Mouse (Mus musculus) gastrocnemius, adult 18-20 months (tissue): ENCODE results near the gene Evl. TPM values are rescaled to one million over a fixed set of nuclear protein-coding genes. Genes with fewer than 3 reads are reported as not detected.

Source experiments
- microRNA-seq: library from miRNA; unstranded; fragments of <30 nt; microRNA quantifications from one replicate; pipeline ENCODE4 v1.2.0, GENCODE M21; 2021
- total RNA-seq, 2 experiments: library from RNA; stranded (reverse); gene quantifications; 2 replicates each; pipeline ENCODE4 v1.2.3; 2021

Evl gene
- total RNA-seq, 2 experiments from 2014 or later, result 8.0 to 9.7 TPM

Small RNAs within 50 kb of the gene (microRNA-seq; reads per million reads assigned to microRNA genes)
- gene Gm23872, result not detected
- 634 reads per million, percentile 77 among the genes with 10 or more reads in this experiment for gene Mir342

Other genes with a start within 250 kb of the Evl start
- gene Hhipl1, start 248.4 kb upstream of the Evl start, total RNA-seq, result 1 to 10 TPM; 1.1 to 1.2 TPM
- under 1 TPM; 0.11 to 0.21 TPM for gene Cyp46a1, start 220.3 kb upstream of the Evl start, total RNA-seq
- 10 to 100 TPM; 99.0 to 99.1 TPM for gene Eml1, start 183.8 kb upstream of the Evl start, total RNA-seq
- gene Degs2, start 147.6 kb downstream of the Evl start, total RNA-seq, result under 1 TPM in 1 of 2 experiments, not detected in 1; 0.28 TPM
- gene Yy1, start 238.3 kb downstream of the Evl start, total RNA-seq, result 10 to 100 TPM; 30.3 to 39.0 TPM